In genomic region chr6:147660718-147661117, GRCm38 (mm10) we compare ENCODE assay signal across 16 mouse cellular contexts.
"Had no signal": no experiment of that assay in that cellular context is flagged by ENCODE, and none has a peak within 500 bp of the region (broad histone marks: within the 10 kb centered on the region; RNA-seq: fewer than 3 reads in every experiment).

No protein-coding gene starts in this region.

- DNase-seq: kidney, adult 11 months; kidney, adult 8-10 months; kidney, postnatal 10 days; kidney, postnatal 36 days; lung, adult 18-20 months; thymus, adult 18-20 months; thymus, postnatal 36 days had no signal

- H3K9ac ChIP-seq: kidney, embryonic 15.5 days; liver, embryonic 12.5 days; liver, embryonic 15.5 days; lung, embryonic 15.5 days; midbrain, embryonic 13.5 days; neural tube, embryonic 12.5 days; neural tube, embryonic 15.5 days had no signal

- ATAC-seq: liver, embryonic 12.5 days; midbrain, embryonic 13.5 days; midbrain, embryonic 16.5 days had no signal

- H3K9me3 ChIP-seq: kidney, embryonic 15.5 days; liver, embryonic 12.5 days; liver, embryonic 15.5 days; lung, embryonic 15.5 days; midbrain, embryonic 13.5 days; neural tube, embryonic 12.5 days; neural tube, embryonic 15.5 days had no signal

- H3K36me3 ChIP-seq: kidney, embryonic 15.5 days; liver, embryonic 12.5 days; liver, embryonic 15.5 days; lung, embryonic 15.5 days; midbrain, embryonic 13.5 days; neural tube, embryonic 12.5 days; neural tube, embryonic 15.5 days had no signal

- H3K27ac ChIP-seq: kidney, embryonic 15.5 days; liver, embryonic 12.5 days; liver, embryonic 15.5 days; lung, embryonic 15.5 days; macrophage; midbrain, embryonic 13.5 days; neural tube, embryonic 12.5 days; neural tube, embryonic 15.5 days had no signal

- H3K4me2 ChIP-seq: kidney, embryonic 15.5 days; liver, embryonic 12.5 days; liver, embryonic 15.5 days; lung, embryonic 15.5 days; midbrain, embryonic 13.5 days; neural tube, embryonic 12.5 days; neural tube, embryonic 15.5 days had no signal

- H3K4me1 ChIP-seq: kidney, embryonic 15.5 days; liver, embryonic 12.5 days; liver, embryonic 15.5 days; lung, embryonic 15.5 days; midbrain, embryonic 13.5 days; neural tube, embryonic 12.5 days; neural tube, embryonic 15.5 days had no signal

- H3K4me3 ChIP-seq: kidney, embryonic 15.5 days; liver, embryonic 12.5 days; liver, embryonic 15.5 days; lung, embryonic 15.5 days; midbrain, embryonic 13.5 days; neural tube, embryonic 12.5 days; neural tube, embryonic 15.5 days had no signal

- H3K27me3 ChIP-seq: kidney, embryonic 15.5 days; liver, embryonic 12.5 days; liver, embryonic 15.5 days; lung, embryonic 15.5 days; midbrain, embryonic 13.5 days; neural tube, embryonic 12.5 days; neural tube, embryonic 15.5 days had no signal
